25 mouse cellular contexts compared by ENCODE assay signal in the genomic region with DNA sequence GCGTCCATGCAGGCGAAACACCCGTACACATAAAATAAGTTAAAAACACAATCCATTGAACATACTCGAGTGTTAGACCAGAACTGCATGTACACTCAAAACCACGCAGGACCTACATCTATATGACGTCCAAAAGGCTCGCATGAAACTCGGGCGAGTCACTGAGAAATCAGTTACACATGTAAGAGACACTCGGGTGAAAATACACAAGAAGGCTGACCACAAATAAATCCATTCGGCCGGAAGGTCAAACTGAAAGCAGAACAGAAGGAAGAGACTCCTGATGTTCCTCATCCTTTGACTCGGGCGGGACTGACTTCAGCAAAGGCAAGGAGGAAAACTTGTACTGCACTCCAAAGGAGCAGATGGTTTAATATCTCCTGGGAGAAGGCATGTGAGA. TPM values are rescaled to one million over a fixed set of nuclear protein-coding genes. Genes with fewer than 3 reads are reported as not detected.
"Had no signal": no experiment of that assay in that cellular context is flagged by ENCODE, and none has a peak within 500 bp of the region (broad histone marks: within the 10 kb centered on the region; RNA-seq: fewer than 3 reads in every experiment).

No protein-coding gene starts in this region.

- H3K27me3 ChIP-seq: lung, embryonic 15.5 days; midbrain, embryonic 13.5 days; midbrain, embryonic 15.5 days; neural tube, embryonic 12.5 days; stomach, embryonic 15.5 days had no signal

- H3K36me3 ChIP-seq: lung, embryonic 15.5 days; midbrain, embryonic 13.5 days; midbrain, embryonic 15.5 days; neural tube, embryonic 12.5 days; stomach, embryonic 15.5 days had no signal

- H3K4me3 ChIP-seq: lung, embryonic 15.5 days; megakaryocyte, embryonic 14.5 days; midbrain, embryonic 13.5 days; midbrain, embryonic 15.5 days; neural tube, embryonic 12.5 days; stomach, embryonic 15.5 days had no signal

- H3K9me3 ChIP-seq: lung, embryonic 15.5 days; midbrain, embryonic 13.5 days; midbrain, embryonic 15.5 days; neural tube, embryonic 12.5 days; stomach, embryonic 15.5 days had no signal

- DNase-seq: lung, adult 2 months; lung, postnatal 14 days; lung, postnatal 36 days; right cerebral cortex, postnatal 14 days; thymus, adult 2 months; thymus, postnatal 25 days; thymus, postnatal 4 days had no signal

- H3K9ac ChIP-seq: lung, embryonic 15.5 days; midbrain, embryonic 13.5 days; midbrain, embryonic 15.5 days; neural tube, embryonic 12.5 days; stomach, embryonic 15.5 days had no signal

- H3K27ac ChIP-seq: lung, embryonic 15.5 days; macrophage; midbrain, embryonic 13.5 days; midbrain, embryonic 15.5 days; neural tube, embryonic 12.5 days; stomach, embryonic 15.5 days; stomach, postnatal 0 days had no signal

- ATAC-seq: lung, postnatal 0 days; midbrain, embryonic 13.5 days; midbrain, embryonic 15.5 days had no signal

- H3K4me1 ChIP-seq: lung, embryonic 15.5 days; megakaryocyte, embryonic 14.5 days; midbrain, embryonic 13.5 days; midbrain, embryonic 15.5 days; neural tube, embryonic 12.5 days; stomach, embryonic 15.5 days had no signal

- H3K4me2 ChIP-seq: lung, embryonic 15.5 days; midbrain, embryonic 11.5 days; midbrain, embryonic 13.5 days; midbrain, embryonic 15.5 days; neural tube, embryonic 12.5 days; stomach, embryonic 15.5 days had no signal

RNA-seq across cellular contexts. Expression of a gene that starts 7.7 kb away (rescaled TPM):
- total RNA-seq: megakaryocyte progenitor cell, adult 5-6 weeks; midbrain, postnatal 0 days; monocyte, adult 5-6 weeks; neutrophil, adult 5-6 weeks had no signal
- polyA plus RNA-seq: lung, adult 2 months; lung, embryonic 15.5 days; lung, postnatal 0 days; macrophage; midbrain, embryonic 11.5 days; midbrain, embryonic 13.5 days; midbrain, embryonic 15.5 days; midbrain, postnatal 0 days; neural tube, embryonic 12.5 days; neural tube, embryonic 14.5 days; spleen, adult 2 months; stomach, embryonic 15.5 days; stomach, postnatal 0 days; testis, adult 2 months; thymus, adult 2 months; urinary bladder, adult 2 months had no signal

RNA-seq across cellular contexts. Expression of a gene that starts 9.1 kb away (rescaled TPM):
- total RNA-seq: megakaryocyte progenitor cell, adult 5-6 weeks; midbrain, postnatal 0 days; monocyte, adult 5-6 weeks; neutrophil, adult 5-6 weeks had no signal
- polyA plus RNA-seq: lung, adult 2 months; lung, embryonic 15.5 days; lung, postnatal 0 days; macrophage; midbrain, embryonic 11.5 days; midbrain, embryonic 13.5 days; midbrain, embryonic 15.5 days; midbrain, postnatal 0 days; neural tube, embryonic 12.5 days; neural tube, embryonic 14.5 days; spleen, adult 2 months; stomach, embryonic 15.5 days; stomach, postnatal 0 days; thymus, adult 2 months; urinary bladder, adult 2 months had no signal

RNA-seq across cellular contexts. Expression of a gene that starts 21.1 kb away (rescaled TPM):
- total RNA-seq: megakaryocyte progenitor cell, adult 5-6 weeks; midbrain, postnatal 0 days; monocyte, adult 5-6 weeks; neutrophil, adult 5-6 weeks had no signal
- polyA plus RNA-seq: macrophage; midbrain, embryonic 11.5 days; midbrain, embryonic 13.5 days; midbrain, embryonic 15.5 days; midbrain, postnatal 0 days; neural tube, embryonic 12.5 days; neural tube, embryonic 14.5 days; spleen, adult 2 months; thymus, adult 2 months had no signal

RNA-seq across cellular contexts. Expression of a gene that starts 32.1 kb away (rescaled TPM):
- total RNA-seq: megakaryocyte progenitor cell, adult 5-6 weeks; midbrain, postnatal 0 days; monocyte, adult 5-6 weeks; neutrophil, adult 5-6 weeks had no signal
- polyA plus RNA-seq: lung, adult 2 months; lung, embryonic 15.5 days; lung, postnatal 0 days; macrophage; midbrain, embryonic 11.5 days; midbrain, embryonic 13.5 days; midbrain, embryonic 15.5 days; midbrain, postnatal 0 days; neural tube, embryonic 12.5 days; neural tube, embryonic 14.5 days; spleen, adult 2 months; stomach, embryonic 15.5 days; stomach, postnatal 0 days; testis, adult 2 months; thymus, adult 2 months; urinary bladder, adult 2 months had no signal

RNA-seq across cellular contexts. Expression of a gene that starts 39.7 kb away (rescaled TPM):
- total RNA-seq: monocyte, adult 5-6 weeks had no signal
- polyA plus RNA-seq: macrophage had no signal
